Mouse (Mus musculus): Measurements from ENCODE around the gene Barhl1. TPM values are rescaled to one million over a fixed set of nuclear protein-coding genes. Genes with fewer than 3 reads are reported as not detected.
A peak's percentile ranks its signal among the peaks of the same experiment; 100 is the strongest.

Barhl1 gene
- polyA plus RNA-seq, 1 experiment from 2014 or later, result not detected

DNA sequence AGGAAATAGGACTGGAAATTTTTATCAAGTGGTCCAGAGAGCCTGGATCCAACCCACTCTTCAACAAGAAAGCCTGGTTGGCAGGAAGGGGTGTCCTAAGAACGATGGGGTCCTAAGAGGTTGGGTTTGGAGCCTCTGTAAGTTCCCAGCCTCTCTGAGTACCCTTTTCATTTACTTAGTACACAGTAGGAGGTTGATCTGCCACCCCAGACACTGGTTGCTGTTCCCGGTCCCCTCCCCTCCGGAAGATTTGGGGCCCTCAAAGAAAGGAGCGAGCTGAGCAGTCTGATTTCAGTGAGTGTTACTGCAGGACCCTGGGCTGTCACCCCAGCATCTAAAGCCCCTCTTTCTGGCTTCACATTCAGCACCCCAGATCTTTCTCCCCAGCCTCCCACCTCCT, 2.5 kb upstream of the Barhl1 start:
- no peak overlapping the region for H3K4me3 ChIP-seq
- no peak for DNase-seq (ENCODE audit: low spot score)
- H3K36me3 ChIP-seq, result no peaks in the 10 kb centered on the region
- no peak overlapping the region for H3K27ac ChIP-seq
- H3K9me3 ChIP-seq, result no peaks in the 10 kb centered on the region
- 0% methylated on average over 4 of the region's 4 CpGs for WGBS
- H3K27me3 ChIP-seq (ENCODE audit: insufficient read depth, poor library complexity, severe bottlenecking), result peaks cover 96% of the 10 kb centered on the region
- H3K4me1 ChIP-seq, result peaks cover 11% of the 10 kb centered on the region

DNA sequence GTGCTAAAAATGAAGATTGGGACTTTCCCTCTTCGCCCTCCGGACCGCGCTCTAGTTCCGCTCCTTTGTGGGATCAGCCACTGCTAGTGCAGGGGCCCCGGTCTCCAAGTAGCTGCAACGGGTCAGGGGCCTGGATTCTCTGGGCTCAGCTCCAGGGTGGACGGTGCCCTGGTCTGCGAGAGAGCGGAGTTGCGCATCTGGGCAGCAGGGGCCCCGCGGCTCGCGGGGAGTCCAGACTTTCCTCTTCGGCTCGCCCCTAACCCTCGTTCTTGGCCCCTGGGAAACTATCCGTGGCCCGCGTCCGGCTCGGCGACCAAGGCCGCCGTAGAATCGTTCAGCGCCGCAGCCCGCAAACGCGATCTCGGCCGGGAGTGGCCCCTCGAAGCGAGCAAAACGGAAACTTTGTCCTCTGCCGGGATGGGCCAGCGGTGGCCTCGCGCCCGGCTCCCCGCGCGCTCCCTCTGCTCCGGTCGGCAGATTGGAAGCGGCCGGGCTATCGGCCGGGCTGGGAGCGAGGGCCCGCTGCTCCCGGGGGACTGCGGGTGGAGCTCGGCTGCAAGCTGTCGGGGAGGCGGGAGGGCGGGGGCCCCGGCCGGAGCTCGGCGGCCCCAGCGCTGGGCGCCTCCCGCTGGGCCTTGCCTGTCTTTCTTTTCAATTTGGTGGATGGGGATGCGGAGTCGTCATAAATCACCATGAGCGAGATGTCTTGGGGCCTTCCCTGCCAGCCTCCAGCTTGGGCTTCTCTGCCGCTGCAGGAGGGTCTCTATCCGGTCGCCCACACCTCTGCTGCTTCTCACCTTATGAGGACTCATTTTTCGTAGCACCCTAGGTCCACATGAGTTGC, 1.3 kb upstream of the Barhl1 start:
- no peak overlapping the region for H3K27ac ChIP-seq
- peaks cover 98% of the 10 kb centered on the region for H3K27me3 ChIP-seq (ENCODE audit: insufficient read depth, poor library complexity, severe bottlenecking)
- under 1% methylated on average over 73 of the region's 73 CpGs for WGBS
- H3K9me3 ChIP-seq, result no peaks in the 10 kb centered on the region
- peak overlapping the region; percentile 45 for H3K4me3 ChIP-seq
- H3K36me3 ChIP-seq, result no peaks in the 10 kb centered on the region
- DNase-seq (ENCODE audit: low spot score), result no peak
- H3K4me1 ChIP-seq, result peaks cover 11% of the 10 kb centered on the region

DNA sequence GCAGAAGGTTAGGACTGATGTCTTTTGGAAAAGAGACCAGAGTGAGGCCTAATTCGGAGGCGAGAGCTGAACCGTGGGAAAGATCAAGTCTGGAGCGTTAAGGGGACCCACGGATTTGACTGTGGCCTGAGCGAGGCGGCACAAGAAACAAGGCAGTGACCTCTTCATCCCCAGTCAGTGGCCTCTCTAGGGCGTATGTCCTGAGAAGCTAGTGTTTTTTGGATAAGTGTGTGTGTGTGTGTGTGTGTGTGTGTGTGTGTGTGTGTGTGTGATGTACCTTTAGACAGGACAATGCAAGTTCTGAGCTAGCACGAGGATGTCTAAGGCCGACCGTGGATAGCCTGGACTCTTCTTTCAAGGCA, 669 bp upstream of the Barhl1 start:
- Histone ChIP-seq H3K4me3 (no peak overlapping the region), H3K27me3 (ENCODE audit: insufficient read depth, poor library complexity, severe bottlenecking) (peaks cover 98% of the 10 kb centered on the region), H3K4me1 (peaks cover 11% of the 10 kb centered on the region), H3K9me3 (no peaks in the 10 kb centered on the region), H3K27ac (no peak overlapping the region), H3K36me3 (no peaks in the 10 kb centered on the region)
- WGBS, result 4% methylated on average over 11 of the region's 11 CpGs
- no peak for DNase-seq (ENCODE audit: low spot score)

DNA sequence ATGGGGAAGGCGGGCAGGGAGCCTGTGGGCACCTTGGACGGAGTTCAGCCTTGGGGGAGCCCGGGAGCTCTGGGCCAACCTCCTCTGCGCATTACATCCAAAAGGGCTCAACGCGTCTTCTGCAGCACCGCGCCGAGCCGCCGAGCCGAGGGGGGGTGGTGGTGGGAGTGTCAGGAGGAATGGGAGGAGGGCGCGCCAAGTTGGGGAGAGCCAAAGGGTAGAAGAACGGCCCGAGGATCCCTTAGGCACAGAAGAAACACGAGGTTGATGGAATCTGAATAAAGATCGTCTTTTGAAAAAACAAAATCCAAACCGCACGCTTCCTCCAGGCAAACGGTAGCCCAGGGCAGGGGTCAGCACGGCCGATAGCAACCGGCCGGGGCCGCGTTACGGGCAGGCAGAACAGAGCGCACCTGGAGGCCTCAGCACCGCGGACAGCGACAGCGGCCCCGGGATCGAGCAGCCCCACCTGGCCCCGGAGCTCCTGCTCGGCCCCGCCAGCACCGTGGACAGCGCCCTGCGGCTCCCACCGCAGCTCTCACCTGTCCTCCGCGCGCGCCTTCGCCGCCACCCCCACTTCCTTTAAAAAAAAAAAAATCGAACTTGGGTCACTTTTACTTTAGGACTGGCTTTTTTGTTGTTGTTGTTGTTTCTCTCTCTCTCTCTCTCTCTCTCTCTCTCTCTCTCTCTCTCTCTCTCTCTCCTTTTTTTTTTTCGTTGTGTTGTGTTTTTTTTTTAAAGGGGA, 528 bp downstream of the Barhl1 start:
- peaks cover 15% of the 10 kb centered on the region for H3K4me1 ChIP-seq
- H3K27ac ChIP-seq, result no peak overlapping the region
- no peaks in the 10 kb centered on the region for H3K36me3 ChIP-seq
- peak; percentile 81 for DNase-seq (ENCODE audit: low spot score)
- H3K4me3 ChIP-seq, result no peak overlapping the region
- H3K9me3 ChIP-seq, result no peaks in the 10 kb centered on the region
- peaks cover 98% of the 10 kb centered on the region for H3K27me3 ChIP-seq (ENCODE audit: insufficient read depth, poor library complexity, severe bottlenecking)
- WGBS, result 1% methylated on average over 50 of the region's 50 CpGs

DNA sequence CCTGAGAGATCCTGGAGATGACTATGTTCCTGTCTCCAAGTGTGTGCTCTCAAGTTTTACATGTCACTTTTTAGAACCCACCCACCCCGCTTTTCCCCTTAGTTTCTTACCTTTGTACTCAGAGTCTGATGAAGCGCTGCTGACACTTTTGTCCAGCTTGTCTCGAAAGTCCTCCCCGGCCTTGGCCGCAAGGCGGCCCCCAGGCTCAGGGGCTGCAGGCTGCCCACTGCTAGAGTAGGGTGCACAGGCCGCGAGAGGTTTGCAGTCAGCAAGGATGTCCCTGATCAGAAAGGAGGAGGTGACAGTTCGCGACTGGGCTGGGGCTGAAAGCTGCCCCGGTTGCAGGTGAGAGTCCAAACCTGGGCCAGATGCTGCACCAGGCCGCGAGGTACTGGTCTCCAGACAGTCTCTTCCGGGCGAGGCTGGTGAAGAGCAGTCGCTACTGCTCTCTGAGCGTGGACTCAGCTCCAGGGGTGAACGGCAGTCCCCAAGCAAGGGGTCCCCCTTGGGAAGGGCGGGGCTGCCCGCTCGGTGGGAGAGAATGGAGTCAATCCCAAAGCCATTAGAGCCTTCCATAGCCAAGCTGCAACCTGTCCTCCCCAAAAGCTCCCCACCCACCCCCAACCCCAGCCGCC, 1.2 kb downstream of the Barhl1 start:
- WGBS, result 5% methylated on average over 22 of the region's 22 CpGs
- H3K4me3 ChIP-seq, result no peak overlapping the region
- no peaks in the 10 kb centered on the region for H3K36me3 ChIP-seq
- H3K27me3 ChIP-seq (ENCODE audit: insufficient read depth, poor library complexity, severe bottlenecking), result peaks cover 98% of the 10 kb centered on the region
- H3K9me3 ChIP-seq, result no peaks in the 10 kb centered on the region
- no peak for DNase-seq (ENCODE audit: low spot score)
- peaks cover 15% of the 10 kb centered on the region for H3K4me1 ChIP-seq
- no peak overlapping the region for H3K27ac ChIP-seq

DNA sequence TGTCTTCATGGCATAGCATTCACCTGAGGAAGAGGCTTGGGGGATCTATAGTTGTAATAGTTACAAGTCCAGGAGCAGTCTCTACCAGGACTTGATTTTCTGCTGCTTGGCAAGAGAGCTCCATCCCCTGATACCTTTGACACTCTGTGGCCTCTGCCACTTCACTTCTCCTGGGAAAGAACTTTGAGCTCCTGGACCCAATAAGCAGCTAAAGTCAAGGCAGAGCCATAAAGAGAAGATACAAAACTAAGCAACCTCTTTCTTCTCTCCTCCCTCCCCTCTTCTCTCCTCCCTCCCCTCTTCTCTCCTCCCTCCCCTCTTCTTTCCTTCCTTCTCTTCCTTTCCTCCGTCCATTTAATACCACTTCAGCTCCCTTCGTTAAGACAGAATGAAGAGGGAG, 2.3 kb downstream of the Barhl1 start:
- no peak overlapping the region for H3K27ac ChIP-seq
- H3K9me3 ChIP-seq, result no peaks in the 10 kb centered on the region
- WGBS, result 9% methylated on average over 2 of the region's 2 CpGs
- peaks cover 17% of the 10 kb centered on the region for H3K4me1 ChIP-seq
- H3K27me3 ChIP-seq (ENCODE audit: insufficient read depth, poor library complexity, severe bottlenecking), result peaks cover 100% of the 10 kb centered on the region
- H3K4me3 ChIP-seq, result no peak overlapping the region
- no peak for DNase-seq (ENCODE audit: low spot score)
- H3K36me3 ChIP-seq, result no peaks in the 10 kb centered on the region

DNA sequence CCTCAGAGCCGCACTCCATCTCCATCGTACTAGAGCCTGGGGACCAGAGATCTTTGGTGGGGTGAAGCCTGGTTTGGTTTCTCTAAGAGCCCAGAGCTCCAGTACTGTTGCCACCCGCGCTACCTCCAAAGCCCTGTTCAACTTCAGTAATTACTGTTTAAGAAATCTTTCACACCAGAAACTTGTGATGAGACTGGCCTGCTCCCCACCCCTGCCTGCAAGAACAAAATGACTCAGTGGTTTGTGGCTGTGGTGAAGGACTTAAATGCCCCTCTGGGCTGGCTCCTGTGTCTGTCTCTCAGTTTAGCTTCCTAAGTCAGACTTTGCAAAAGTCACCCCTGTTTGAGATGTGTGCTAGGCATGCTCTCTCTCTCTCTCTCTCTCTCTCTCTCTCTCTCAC, 3.5 kb downstream of the Barhl1 start:
- no peak overlapping the region for H3K4me3 ChIP-seq
- H3K4me1 ChIP-seq, result peaks cover 28% of the 10 kb centered on the region
- H3K9me3 ChIP-seq, result no peaks in the 10 kb centered on the region
- H3K27me3 ChIP-seq (ENCODE audit: insufficient read depth, poor library complexity, severe bottlenecking), result peaks cover 100% of the 10 kb centered on the region
- H3K27ac ChIP-seq, result no peak overlapping the region
- no peak for DNase-seq (ENCODE audit: low spot score)
- WGBS, result 5% methylated on average over 4 of the region's 4 CpGs
- H3K36me3 ChIP-seq, result no peaks in the 10 kb centered on the region

DNA sequence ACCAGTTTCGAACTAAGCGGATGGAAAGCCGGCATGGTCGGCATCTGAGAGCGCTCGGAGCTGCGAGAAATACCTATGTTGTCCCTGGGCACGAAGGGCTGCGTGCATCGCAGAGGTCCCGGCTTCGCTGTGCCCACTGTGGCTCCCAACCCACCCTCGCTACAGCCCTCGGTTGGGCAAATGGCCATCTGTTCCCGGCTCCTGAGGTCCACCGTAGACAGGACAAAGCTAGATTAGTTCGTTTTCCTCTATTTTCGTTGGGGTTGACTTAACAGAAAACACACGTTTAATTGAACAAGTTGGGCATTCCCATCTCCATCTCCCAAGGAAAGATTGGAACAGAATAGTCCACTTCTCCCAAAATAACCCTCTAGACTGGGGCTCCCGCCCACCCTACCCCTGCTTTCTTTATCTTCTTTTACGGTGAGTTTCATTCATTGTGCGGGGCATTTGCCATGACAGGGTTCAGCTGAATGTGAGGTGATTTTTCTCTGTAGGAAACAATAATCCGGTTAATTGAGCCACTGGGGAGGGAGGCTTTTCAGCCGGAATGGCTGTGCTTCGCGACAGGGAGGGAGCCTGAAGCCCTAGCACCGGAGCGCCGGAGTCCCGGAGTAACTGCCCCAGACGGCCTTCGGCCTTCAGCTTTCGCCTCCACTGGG, 4.3 kb downstream of the Barhl1 start:
- WGBS, result under 1% methylated on average over 33 of the region's 33 CpGs
- no peaks in the 10 kb centered on the region for H3K9me3 ChIP-seq
- H3K4me3 ChIP-seq, result no peak overlapping the region
- DNase-seq (ENCODE audit: low spot score), result no peak
- H3K27me3 ChIP-seq (ENCODE audit: insufficient read depth, poor library complexity, severe bottlenecking), result peaks cover 100% of the 10 kb centered on the region
- no peaks in the 10 kb centered on the region for H3K36me3 ChIP-seq
- H3K4me1 ChIP-seq, result peaks cover 22% of the 10 kb centered on the region
- no peak overlapping the region for H3K27ac ChIP-seq

DNA sequence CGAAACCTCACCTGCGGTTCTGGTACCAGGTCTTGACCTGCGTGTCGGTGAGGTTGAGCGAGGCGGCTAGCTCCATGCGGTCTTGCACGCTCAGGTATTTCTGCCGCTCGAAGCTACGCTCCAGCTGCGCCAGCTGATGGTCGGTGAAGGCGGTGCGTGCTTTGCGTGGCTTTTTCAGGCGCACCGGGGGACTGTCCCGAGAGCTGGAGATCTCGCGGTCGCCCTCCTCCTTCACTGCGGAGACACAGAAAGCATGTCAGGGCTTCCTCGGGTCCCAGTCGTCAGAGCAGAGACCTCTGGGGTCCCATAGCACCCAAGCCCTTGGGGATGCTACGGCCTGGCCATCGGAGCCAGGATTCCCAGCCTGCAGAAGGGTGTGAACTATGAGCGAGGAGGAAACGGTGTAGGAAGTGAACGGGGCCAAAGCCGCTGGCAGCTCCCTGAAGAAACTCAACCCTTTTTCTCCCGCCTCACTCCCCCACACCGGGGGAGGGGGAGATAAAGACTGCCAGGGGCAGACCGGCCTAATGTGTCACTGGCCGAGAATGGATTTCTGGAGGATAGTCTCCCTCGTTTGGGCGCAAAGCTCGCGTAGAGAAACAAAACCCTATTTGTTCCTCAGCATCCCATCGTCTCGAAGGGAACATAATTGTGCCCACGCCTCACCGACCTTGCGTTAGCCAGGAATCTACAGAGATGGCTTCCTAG, 5.0 kb downstream of the Barhl1 start:
- Histone ChIP-seq H3K9me3 (no peaks in the 10 kb centered on the region), H3K27me3 (ENCODE audit: insufficient read depth, poor library complexity, severe bottlenecking) (peaks cover 100% of the 10 kb centered on the region), H3K4me1 (peaks cover 22% of the 10 kb centered on the region), H3K27ac (no peak overlapping the region), H3K4me3 (no peak overlapping the region), H3K36me3 (0 out of 2 replicates have a peak, but pooled peaks cover 3% of the 10 kb centered on the region)
- under 1% methylated on average over 44 of the region's 44 CpGs for WGBS
- no peak for DNase-seq (ENCODE audit: low spot score)

DNA sequence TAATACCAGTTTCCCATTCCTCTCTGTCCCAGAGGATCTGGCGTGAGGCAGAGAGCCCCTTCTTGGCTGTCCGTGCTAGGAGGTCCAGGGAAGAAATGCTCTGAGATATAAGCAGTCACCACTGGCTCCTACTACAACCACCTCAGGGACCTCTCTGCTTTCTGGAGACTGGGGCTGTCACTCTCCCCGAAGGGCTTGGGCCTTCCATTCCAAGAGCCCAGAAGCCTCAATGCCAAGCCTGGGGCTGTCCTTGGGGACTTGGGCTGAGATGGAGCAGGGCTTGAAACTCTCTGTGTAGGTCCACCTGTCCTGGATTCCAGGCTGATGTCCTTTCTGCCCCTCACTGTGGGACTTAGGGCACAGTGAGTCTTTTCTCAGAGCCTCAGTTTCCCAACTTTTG, 5.6 kb downstream of the Barhl1 start:
- Histone ChIP-seq H3K27me3 (ENCODE audit: insufficient read depth, poor library complexity, severe bottlenecking) (peaks cover 100% of the 10 kb centered on the region), H3K4me3 (no peak overlapping the region), H3K36me3 (0 out of 2 replicates have a peak, but pooled peaks cover 3% of the 10 kb centered on the region), H3K4me1 (peaks cover 22% of the 10 kb centered on the region), H3K27ac (no peak overlapping the region), H3K9me3 (no peaks in the 10 kb centered on the region)
- WGBS, result 6% methylated on average over 3 of the region's 3 CpGs
- no peak for DNase-seq (ENCODE audit: low spot score)

DNA sequence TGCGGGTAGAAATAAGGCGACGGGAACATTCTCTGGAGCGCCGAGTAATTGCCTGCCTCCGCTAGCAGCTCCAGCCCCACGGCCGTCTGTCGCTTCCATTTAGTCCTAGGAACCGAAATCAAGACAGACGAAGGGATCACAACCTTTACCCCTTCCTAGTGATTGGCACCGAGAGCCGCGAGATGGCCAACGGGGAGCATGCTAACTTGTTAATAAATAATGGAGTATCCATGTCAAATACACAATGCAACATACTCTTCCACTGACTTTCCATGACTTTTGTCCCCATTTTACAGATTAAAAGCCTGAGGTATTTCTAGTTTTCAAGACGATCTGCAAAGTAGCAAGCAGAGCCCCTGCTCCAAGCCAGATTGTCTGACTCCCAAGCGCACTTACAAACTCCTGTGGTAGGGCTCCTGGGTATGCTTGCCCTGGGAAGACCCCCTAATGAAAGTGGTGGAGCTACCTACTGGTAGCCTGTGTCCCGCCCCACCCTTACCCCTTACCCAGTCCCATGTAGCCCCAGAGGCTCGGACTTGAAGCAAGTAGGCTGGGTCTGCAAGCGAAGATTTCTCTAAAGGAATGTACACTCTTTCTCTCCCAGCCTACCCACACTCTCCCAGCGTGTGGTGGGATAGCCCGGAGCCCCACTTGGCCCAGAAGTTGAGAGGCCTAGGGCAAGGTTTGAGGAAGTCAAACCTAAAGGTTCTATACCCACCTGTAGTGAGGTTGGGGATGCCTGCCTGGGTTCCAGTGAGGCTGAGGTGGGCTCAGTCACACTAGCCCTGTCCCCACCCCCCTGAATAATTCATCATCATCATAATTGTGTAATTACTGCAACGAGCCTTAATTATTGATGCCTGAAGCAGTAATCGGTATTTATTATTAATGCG, 6.4 kb downstream of the Barhl1 start:
- DNase-seq (ENCODE audit: low spot score), result no peak
- H3K27ac ChIP-seq, result no peak overlapping the region
- H3K4me1 ChIP-seq, result peaks cover 22% of the 10 kb centered on the region
- H3K9me3 ChIP-seq, result no peaks in the 10 kb centered on the region
- WGBS, result 8% methylated on average over 25 of the region's 25 CpGs
- H3K27me3 ChIP-seq (ENCODE audit: insufficient read depth, poor library complexity, severe bottlenecking), result peaks cover 100% of the 10 kb centered on the region
- H3K36me3 ChIP-seq, result peaks cover 11% of the 10 kb centered on the region
- H3K4me3 ChIP-seq, result peak overlapping the region; percentile 52; the same call in 1 of the 2 replicates
